Mouse (Mus musculus) heart, postnatal 10 days (tissue): Measurements from ENCODE around the gene Opalin. TPM values are rescaled to one million over a fixed set of nuclear protein-coding genes. Genes with fewer than 3 reads are reported as not detected.
A peak's percentile ranks its signal among the peaks of the same experiment; 100 is the strongest.

Experiments used
- DNase-seq, 2 experiments: peaks; one replicate each; pipeline ENCODE4 v3.0.0; 2021
- intact Hi-C: fragments of 180-260 bp; cut with DNase I; formaldehyde crosslinking; loops from one replicate; pipeline ENCODE4 v1.15.1; 2025
- total RNA-seq, 2 experiments: library from RNA; stranded (reverse); gene quantifications; 2 replicates each; pipeline ENCODE4 v1.2.3; 2021

Gene Opalin
- total RNA-seq, 2 experiments from 2014 or later: not detected

GRCm38 (mm10) chr19:41020537-41020936 lies 56.4 kb downstream of the Opalin start:
- intact Hi-C loops: no loop called here
- no peak for DNase-seq

- intact Hi-C loops: loop anchor here (5.0 to 10.0 kb wide), 2 partner anchors 267 to 404 kb away; partner anchors contain the start of genes Entpd1 and Tctn3
- no peak for DNase-seq
These were observed 57.7 kb downstream of the Opalin start for GRCm38 (mm10) chr19:41019164-41019675.

- DNase-seq: peak; percentile 77 to 80
- intact Hi-C loops: loop anchor here (2.0 to 10.0 kb wide), 3 partner anchors 53 to 401 kb away; partner anchors contain the start of genes Entpd1 and Tctn3
These were observed 60.8 kb downstream of the Opalin start for GRCm38 (mm10) chr19:41015951-41016716.

- DNase-seq: peak; percentile 35 to 41
- intact Hi-C loops: loop anchor here (10.0 kb wide), 1 partner anchor 399 kb away; the partner anchor contains the start of genes Entpd1 and Tctn3
These were observed 62.9 kb downstream of the Opalin start for GRCm38 (mm10) chr19:41014003-41014402.

- intact Hi-C loops: loop anchor here (10.0 kb wide), 1 partner anchor 399 kb away; the partner anchor contains the start of genes Entpd1 and Tctn3
- DNase-seq: no peak
These were observed 63.3 kb downstream of the Opalin start for GRCm38 (mm10) chr19:41013591-41013990.

Other genes starting within 250 kb of the Opalin start
- 1 to 10 TPM; 7.8 to 8.7 TPM for gene Ccnj, start 245.8 kb downstream of the Opalin start, total RNA-seq
- 10 to 100 TPM in 1 of 2 experiments, 1 to 10 TPM in 1; 8.5 to 10.9 TPM for gene Zfp518a, start 182.4 kb downstream of the Opalin start, total RNA-seq
- gene Blnk, start 82.6 kb downstream of the Opalin start, total RNA-seq: under 1 TPM; 0.77 to 0.82 TPM
- gene Dntt, start 47.8 kb downstream of the Opalin start, total RNA-seq: under 1 TPM; 0.47 to 0.50 TPM
- 1 to 10 TPM; 1.3 to 2.4 TPM for gene Tll2, start 129.7 kb upstream of the Opalin start, total RNA-seq
- gene Tm9sf3, start 186.9 kb upstream of the Opalin start, total RNA-seq: 100 to 1,000 TPM; 109 to 121 TPM